Comparison of ENCODE assay signal across 26 mouse cellular contexts in genomic region chr10:105802132-105802531, GRCm38 (mm10). TPM values are rescaled to one million over a fixed set of nuclear protein-coding genes. Genes with fewer than 3 reads are reported as not detected.
DNase-seq lines count a peak whose midpoint lies in the region; ATAC-seq and TF ChIP-seq lines count a peak whose summit lies in the region.
"Had no signal": no experiment of that assay in that cellular context is flagged by ENCODE, and none has a peak within 500 bp of the region (broad histone marks: within the 10 kb centered on the region; RNA-seq: fewer than 3 reads in every experiment).

No protein-coding gene starts in this region.

- H3K9me3 ChIP-seq in ES-E14 (ENCODE audit: control insufficient read depth, insufficient read depth, low read depth, low read length), result no peaks in the 10 kb centered on the region
- H3K9me3 ChIP-seq in limb, embryonic 10.5 days (replicated peaks), result no peaks in the 10 kb centered on the region
- H3K9me3 ChIP-seq: embryonic facial prominence, embryonic 15.5 days; forebrain, embryonic 10.5 days; heart, embryonic 10.5 days; hindbrain, embryonic 12.5 days had no signal

- H3K4me1 ChIP-seq in ES-E14 (ENCODE audit: control insufficient read depth in 2 of 2, insufficient read depth in 2 of 2, low read length in 2 of 2, poor library complexity in 1 of 2), result peaks cover 2% of the 10 kb centered on the region in 2 experiments; a peak in 2 of 4 replicates
- peaks cover 29% of the 10 kb centered on the region for H3K4me1 ChIP-seq in limb, embryonic 10.5 days
- H3K4me1 ChIP-seq: embryonic facial prominence, embryonic 15.5 days; forebrain, embryonic 10.5 days; heart, embryonic 10.5 days; hindbrain, embryonic 12.5 days had no signal

- ATAC-seq in frontal cortex, adult (ENCODE audit: low TSS enrichment), result peak; percentile 89
- ATAC-seq in activated CD4-positive, CD25-positive, alpha-beta regulatory T cell, adult 4 months, result no peak
- no peak for ATAC-seq in megakaryocyte progenitor cell, adult 5-6 weeks (replicated peaks; ENCODE audit: poor library complexity)
- ATAC-seq: forebrain, embryonic 14.5 days; hindbrain, embryonic 16.5 days; inflammation-experienced regulatory T-cells, adult 6 months; intestine, postnatal 0 days; Patski had no signal

- H3K36me3 ChIP-seq in ES-E14 (ENCODE audit: control insufficient read depth, insufficient read depth, low read length, poor library complexity, severe bottlenecking), result no peaks in the 10 kb centered on the region
- H3K36me3 ChIP-seq in limb, embryonic 10.5 days, result no peaks in the 10 kb centered on the region
- H3K36me3 ChIP-seq: embryonic facial prominence, embryonic 15.5 days; forebrain, embryonic 10.5 days; heart, embryonic 10.5 days; hindbrain, embryonic 12.5 days had no signal

- H3K27me3 ChIP-seq in limb, embryonic 10.5 days (ENCODE audit: low read depth, poor library complexity, severe bottlenecking), result no peaks in the 10 kb centered on the region
- H3K27me3 ChIP-seq: CH12.LX; embryonic facial prominence, embryonic 15.5 days; hindbrain, embryonic 12.5 days; Patski had no signal

- in situ Hi-C loops in ES-E14 (cut with MboI; ENCODE audit: low sequenced_read_pairs in 2 of 2, unreplicated experiment in 2 of 2), result no loop called here

- no peak overlapping the region for H3K9ac ChIP-seq in ES-E14 (ENCODE audit: insufficient read depth, low read depth, low read length, poor library complexity, severe bottlenecking)
- H3K9ac ChIP-seq: embryonic facial prominence, embryonic 15.5 days; hindbrain, embryonic 12.5 days had no signal

- WGBS in limb, embryonic 10.5 days, result 94% methylated on average over 6 of the region's 6 CpGs

- H3K4me3 ChIP-seq in ES-E14 (ENCODE audit: insufficient read depth in 1 of 2, low read depth in 1 of 2, low read length in 2 of 2, poor library complexity in 1 of 2, severe bottlenecking in 1 of 2), result no peak overlapping the region
- no peak overlapping the region for H3K4me3 ChIP-seq in limb, embryonic 10.5 days
- H3K4me3 ChIP-seq: embryonic facial prominence, embryonic 15.5 days; erythroblast, embryonic 14.5 days; forebrain, embryonic 10.5 days; heart, embryonic 10.5 days; hindbrain, embryonic 12.5 days had no signal

- DNase-seq in frontal cortex, postnatal 25 days (ENCODE audit: low spot score in 2 of 2), result no peak
- DNase-seq in ES-E14 (ENCODE audit: low read depth, low spot score), result no peak
- peak; percentile 19 for DNase-seq in R1 (ENCODE audit: low read depth, low spot score)
- DNase-seq in limb, embryonic 10.5 days (ENCODE audit: low spot score), result no peak
- DNase-seq in adrenal gland, postnatal 14 days, result no peak
- DNase-seq: adrenal gland, postnatal 10 days; cerebellum, adult 9-10 months; cerebellum, postnatal 25 days; gastrocnemius, postnatal 10 days; heart, adult 18-20 months; heart, postnatal 10 days; heart, postnatal 4 days had no signal

- no peak overlapping the region for H3K27ac ChIP-seq in ES-E14 (ENCODE audit: insufficient read depth, low read depth, low read length, poor library complexity, severe bottlenecking)
- H3K27ac ChIP-seq in limb, embryonic 10.5 days, result peak overlapping the region; percentile 59; the same call in 1 of the 2 replicates
- H3K27ac ChIP-seq: embryonic facial prominence, embryonic 15.5 days; forebrain, embryonic 10.5 days; heart, embryonic 10.5 days; hindbrain, embryonic 12.5 days had no signal

TF ChIP-seq in ES-E14, 5 proteins besides CTCF, POLR2A, EP300 and RAD21:
- TF ChIP-seq HCFC1 (IDR thresholded peaks at IDR 0.05; ENCODE audit: borderline replicate concordance, insufficient read depth, low read length), result no peak
- peak; percentile 61; the same call in 1 of the 2 replicates for TF ChIP-seq MAFK (IDR thresholded peaks at IDR 0.05; ENCODE audit: insufficient read depth, low read depth, low read length)

RNA-seq across cellular contexts. Expression of gene Ccdc59, which starts 38.7 kb away (rescaled TPM):
- 24.7 and 27.0 TPM in 2 replicates for total RNA-seq in ES-E14 (2012; rRNA removed)
- 59.2 and 59.3 TPM in 2 replicates for polyA plus RNA-seq in limb, embryonic 10.5 days (2016; fragmentation: Nextera tagmentation; extraction: Ambion mirVana)
- 10 to 100 TPM; 56.4 to 64.5 TPM for polyA plus RNA-seq in activated CD4-positive, CD25-positive, alpha-beta regulatory T cell, adult 4 months (2017; shearing (Covaris generic))
- total RNA-seq in megakaryocyte progenitor cell, adult 5-6 weeks (2015), result 48.1 and 53.5 TPM in 2 replicates
- 25.2 and 28.2 TPM in 2 replicates for total RNA-seq in megakaryocyte progenitor cell, adult 5-6 weeks (2017)
- 17.4 and 20.0 TPM in 2 replicates for total RNA-seq in adrenal gland, postnatal 14 days (2021)

RNA-seq across cellular contexts. Expression of gene Mettl25, which starts 39.0 kb away (rescaled TPM):
- total RNA-seq in ES-E14 (2012; rRNA removed), result 14.2 and 21.3 TPM in 2 replicates
- polyA plus RNA-seq in limb, embryonic 10.5 days (2016; fragmentation: Nextera tagmentation; extraction: Ambion mirVana), result 11.7 and 13.2 TPM in 2 replicates
- 1 to 10 TPM; 5.3 to 6.0 TPM for polyA plus RNA-seq in activated CD4-positive, CD25-positive, alpha-beta regulatory T cell, adult 4 months (2017; shearing (Covaris generic))
- total RNA-seq in megakaryocyte progenitor cell, adult 5-6 weeks (2015), result 12.7 and 16.1 TPM in 2 replicates
- 19.0 and 25.8 TPM in 2 replicates for total RNA-seq in megakaryocyte progenitor cell, adult 5-6 weeks (2017)
- total RNA-seq in adrenal gland, postnatal 14 days (2021), result 8.3 and 10.7 TPM in 2 replicates
